Mouse (Mus musculus): ENCODE results near the gene Gphn. TPM values are rescaled to one million over a fixed set of nuclear protein-coding genes. Genes with fewer than 3 reads are reported as not detected.

The Gphn gene
- total RNA-seq, 1 experiment from 2014 or later: 19.9 TPM

GRCm38 (mm10) chr12:78659718-78660304 is 433.6 kb downstream of the Gphn start:
- ATAC-seq (replicated peaks in 1 of 2; ENCODE audit: insufficient read depth in 1 of 2, low FRiP score in 2 of 2, low TSS enrichment in 1 of 2, low read depth in 1 of 2, poor library complexity in 2 of 2, severe bottlenecking in 2 of 2): no peak

DNA sequence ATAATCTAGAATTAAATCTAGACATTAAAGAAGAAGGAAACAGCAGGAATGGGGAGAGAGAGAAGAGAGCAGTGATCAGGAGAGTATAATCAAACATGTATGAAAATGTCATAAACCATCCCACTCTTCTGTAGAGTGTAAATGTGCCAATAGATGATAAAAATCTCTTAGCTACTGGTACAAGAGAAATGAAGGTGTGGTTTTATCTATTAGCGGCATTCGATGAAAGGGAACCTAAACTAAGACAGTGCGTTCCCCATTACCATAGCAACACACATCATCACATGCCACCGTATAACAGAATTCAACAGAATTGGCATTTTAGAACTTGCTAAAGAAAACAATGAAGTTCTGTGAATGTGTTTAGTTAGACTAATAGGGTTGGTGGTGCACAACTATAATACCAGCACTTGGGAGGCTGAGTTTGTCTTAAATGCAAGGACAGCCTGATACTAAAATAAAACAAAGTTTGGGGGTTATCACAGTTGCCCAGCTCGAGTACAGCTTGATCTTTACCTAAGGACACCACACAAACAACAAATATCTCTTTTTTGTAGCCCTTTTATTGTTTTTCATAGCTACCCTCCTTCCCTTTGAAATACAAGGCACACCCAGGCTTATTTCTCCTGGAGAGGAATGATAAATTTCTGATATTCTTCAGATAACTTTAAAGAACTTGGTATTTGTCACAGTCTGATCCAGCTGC is 452.1 kb downstream of the Gphn start:
- ATAC-seq (replicated peaks in 1 of 2; ENCODE audit: insufficient read depth in 1 of 2, low FRiP score in 2 of 2, low TSS enrichment in 1 of 2, low read depth in 1 of 2, poor library complexity in 2 of 2, severe bottlenecking in 2 of 2): no peak

- ATAC-seq (replicated peaks in 1 of 2; ENCODE audit: insufficient read depth in 1 of 2, low FRiP score in 2 of 2, low TSS enrichment in 1 of 2, low read depth in 1 of 2, poor library complexity in 2 of 2, severe bottlenecking in 2 of 2): no peak
Observed at GRCm38 (mm10) chr12:78678807-78679189, 452.6 kb downstream of the Gphn start.

- ATAC-seq (replicated peaks in 1 of 2; ENCODE audit: insufficient read depth in 1 of 2, low FRiP score in 2 of 2, low TSS enrichment in 1 of 2, low read depth in 1 of 2, poor library complexity in 2 of 2, severe bottlenecking in 2 of 2): no peak
Observed at GRCm38 (mm10) chr12:78681048-78681447, 454.9 kb downstream of the Gphn start.

GRCm38 (mm10) chr12:78682279-78682678 is 456.1 kb downstream of the Gphn start:
- ATAC-seq (replicated peaks in 1 of 2; ENCODE audit: insufficient read depth in 1 of 2, low FRiP score in 2 of 2, low TSS enrichment in 1 of 2, low read depth in 1 of 2, poor library complexity in 2 of 2, severe bottlenecking in 2 of 2): no peak

GRCm38 (mm10) chr12:78685669-78686215 is 459.6 kb downstream of the Gphn start:
- ATAC-seq (replicated peaks in 1 of 2; ENCODE audit: insufficient read depth in 1 of 2, low FRiP score in 2 of 2, low TSS enrichment in 1 of 2, low read depth in 1 of 2, poor library complexity in 2 of 2, severe bottlenecking in 2 of 2): no peak

DNA sequence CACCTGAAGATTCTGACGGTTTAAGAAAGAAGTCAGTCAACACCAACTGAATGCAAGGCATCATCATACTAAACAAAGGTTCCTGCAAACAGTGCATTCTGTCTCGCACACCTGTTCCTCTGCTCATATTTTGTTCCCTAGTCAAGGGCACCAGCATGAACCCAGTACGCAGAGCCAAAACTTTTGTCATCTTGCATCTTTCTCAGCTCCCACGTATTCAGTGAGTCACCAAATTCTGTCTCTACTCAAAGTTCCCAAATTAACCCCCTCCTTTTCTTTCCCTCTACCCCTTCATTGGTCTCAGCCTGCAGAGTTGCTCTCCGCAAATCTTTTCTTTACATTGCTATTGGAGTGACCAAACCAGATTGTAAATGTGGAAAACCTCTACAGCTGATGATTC is 462.7 kb downstream of the Gphn start:
- no peak for ATAC-seq (replicated peaks in 1 of 2; ENCODE audit: insufficient read depth in 1 of 2, low FRiP score in 2 of 2, low TSS enrichment in 1 of 2, low read depth in 1 of 2, poor library complexity in 2 of 2, severe bottlenecking in 2 of 2)

- ATAC-seq (replicated peaks in 1 of 2; ENCODE audit: insufficient read depth in 1 of 2, low FRiP score in 2 of 2, low TSS enrichment in 1 of 2, low read depth in 1 of 2, poor library complexity in 2 of 2, severe bottlenecking in 2 of 2): no peak
Observed at GRCm38 (mm10) chr12:78691325-78691724, 465.1 kb downstream of the Gphn start, which contains the start of gene Fam71d. Gene Fam71d (plus strand): TSS chr12:78691535.

- ATAC-seq (replicated peaks in 1 of 2; ENCODE audit: insufficient read depth in 1 of 2, low FRiP score in 2 of 2, low TSS enrichment in 1 of 2, low read depth in 1 of 2, poor library complexity in 2 of 2, severe bottlenecking in 2 of 2): no peak
Observed at GRCm38 (mm10) chr12:78693281-78693680, 467.1 kb downstream of the Gphn start.

DNA sequence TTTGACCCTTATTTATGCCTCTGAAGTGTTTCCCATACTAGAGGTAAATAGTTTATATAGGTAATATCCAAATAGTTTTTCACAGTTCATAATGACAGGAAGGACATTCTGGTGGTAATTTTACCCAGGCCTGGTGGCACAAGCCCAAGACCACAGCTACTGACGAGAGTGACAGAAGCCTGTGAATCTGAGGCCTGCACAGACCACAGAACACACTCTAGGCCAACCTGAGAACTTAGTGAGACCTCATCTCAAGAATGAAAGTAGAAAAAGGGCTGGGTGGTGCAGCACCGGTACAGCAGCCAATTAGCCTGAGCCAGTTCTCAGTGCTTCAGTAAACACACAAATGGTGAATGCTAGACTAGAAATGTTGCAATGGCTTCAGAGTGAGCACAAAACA is 491.6 kb downstream of the Gphn start:
- peak in 1 of 2 experiments; percentile 51; a peak in 1 of 4 replicates for ATAC-seq (replicated peaks in 1 of 2; ENCODE audit: insufficient read depth in 1 of 2, low FRiP score in 2 of 2, low TSS enrichment in 1 of 2, low read depth in 1 of 2, poor library complexity in 2 of 2, severe bottlenecking in 2 of 2)

DNA sequence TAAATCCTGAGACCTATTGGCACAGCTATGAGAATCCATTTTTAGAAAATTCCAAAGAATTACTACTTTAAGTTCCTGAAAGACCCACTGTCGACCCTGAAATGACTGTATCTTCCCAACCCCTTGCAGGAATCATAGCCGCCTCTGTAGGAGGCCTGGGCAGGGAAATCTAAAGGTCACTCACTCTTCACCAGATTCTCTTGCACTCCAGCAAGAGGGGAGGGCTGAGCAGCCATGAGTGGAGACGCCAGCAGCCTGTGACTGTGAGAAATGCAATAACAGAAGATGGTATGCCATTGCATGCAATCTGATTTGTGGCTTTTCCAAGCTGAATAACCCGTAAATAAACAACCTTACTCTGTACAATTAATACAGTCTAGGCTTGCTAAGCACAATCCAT is 501.5 kb downstream of the Gphn start:
- no peak for ATAC-seq (replicated peaks in 1 of 2; ENCODE audit: insufficient read depth in 1 of 2, low FRiP score in 2 of 2, low TSS enrichment in 1 of 2, low read depth in 1 of 2, poor library complexity in 2 of 2, severe bottlenecking in 2 of 2)

Other genes starting within 250 kb of the Gphn start
- gene Gm6657, start 32.1 kb upstream of the Gphn start, total RNA-seq (2017): not detected in 2 replicates

Measured in hematopoietic stem cell, adult 5-6 weeks (primary cell).